Mouse (Mus musculus) cerebellum, adult 9-10 months (tissue): ENCODE measurements around the gene Gemin7.

ENCODE experiments used
- DNase-seq: peaks from one replicate; pipeline ENCODE4 v3.0.0; 2022

Gene Gemin7

GRCm38 (mm10) chr7:19543584-19543983, 33.8 kb downstream of the Gemin7 start:
- DNase-seq: no peak

GRCm38 (mm10) chr7:19542155-19542691, 35.2 kb downstream of the Gemin7 start:
- peak; percentile 78 for DNase-seq

- DNase-seq: no peak
Measured at GRCm38 (mm10) chr7:19541681-19542154, 35.7 kb downstream of the Gemin7 start.

GRCm38 (mm10) chr7:19540771-19541566, 36.4 kb downstream of the Gemin7 start:
- peak; percentile 67 for DNase-seq

- DNase-seq: no peak
Measured at GRCm38 (mm10) chr7:19534676-19535075, 42.7 kb downstream of the Gemin7 start.

GRCm38 (mm10) chr7:19532240-19532639, 45.2 kb downstream of the Gemin7 start:
- DNase-seq: no peak

GRCm38 (mm10) chr7:19531077-19531476, 46.3 kb downstream of the Gemin7 start:
- no peak for DNase-seq

- no peak for DNase-seq
Measured at GRCm38 (mm10) chr7:19525105-19525481, 52.3 kb downstream of the Gemin7 start.

- no peak for DNase-seq
Measured at GRCm38 (mm10) chr7:19524420-19525104, 52.8 kb downstream of the Gemin7 start.

GRCm38 (mm10) chr7:19523757-19524419, 53.5 kb downstream of the Gemin7 start:
- no peak for DNase-seq

- no peak for DNase-seq
Measured at GRCm38 (mm10) chr7:19523017-19523756, 54.2 kb downstream of the Gemin7 start.

- DNase-seq: no peak
Measured at GRCm38 (mm10) chr7:19520032-19520431, 57.4 kb downstream of the Gemin7 start.

- DNase-seq: no peak
Measured at GRCm38 (mm10) chr7:19517652-19518365, 59.6 kb downstream of the Gemin7 start, which contains the start of gene Nkpd1. Gene Nkpd1 (plus strand): TSS chr7:19517838.
